Mouse (Mus musculus) bone marrow, adult 2 months (tissue): Measurements from ENCODE around the gene Uqcc1.

ENCODE experiments used
- CTCF ChIP-seq: fragments of 200-500 bp; IDR thresholded peaks from 2 replicates; pipeline ENCODE4 v1.5.1; 2011; ENCODE audit warnings: low read length, control low read depth; ENCODE audit not compliant: control insufficient read depth, insufficient read depth
- POLR2A ChIP-seq: fragments of 200-500 bp; IDR thresholded peaks from 2 replicates; pipeline ENCODE4 v1.6.1; 2011; ENCODE audit warnings: low read depth, mild to moderate bottlenecking, control low read depth, low read length, borderline replicate concordance; ENCODE audit not compliant: control insufficient read depth

DNA sequence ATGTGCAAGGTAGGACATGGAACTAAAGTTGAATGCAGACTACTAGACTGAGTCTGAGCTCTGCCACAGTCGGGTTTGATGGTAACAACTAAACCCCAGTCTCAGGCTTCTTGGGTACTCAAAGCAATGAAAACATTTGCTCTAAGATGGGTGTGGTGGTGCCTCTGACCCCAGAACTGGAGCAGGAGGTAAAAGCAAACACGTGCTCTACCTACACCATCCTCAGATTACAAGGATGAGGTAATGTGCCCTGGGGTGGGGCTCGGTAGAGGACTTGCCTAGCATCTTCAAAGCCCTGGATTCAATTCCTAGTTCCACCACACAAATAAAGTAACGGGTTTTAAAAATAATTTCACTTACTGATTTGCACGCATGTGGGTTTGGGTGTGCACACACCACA is 77.6 kb downstream of the Uqcc1 start:
- TF ChIP-seq CTCF (no peak), POLR2A (no peak)
